Mouse (Mus musculus) embryonic facial prominence, embryonic 11.5 days (tissue): ENCODE results near the gene Gm49321. TPM values are rescaled to one million over a fixed set of nuclear protein-coding genes. Genes with fewer than 3 reads are reported as not detected.
A peak's percentile ranks its signal among the peaks of the same experiment; 100 is the strongest.

Source experiments
- ATAC-seq: fragments of 200-750 bp; cut with Nextera tagmentation; replicated peaks from 2 replicates; pipeline ENCODE4 v1.8.0; 2017; ENCODE audit warnings: low read depth; ENCODE audit not compliant: insufficient number of reproducible peaks, low FRiP score, low TSS enrichment
- DNase-seq: peaks from one replicate; pipeline ENCODE4 v3.0.0-alpha.2; 2015; ENCODE audit warnings: low spot score
- H3K27ac ChIP-seq: fragments of 300-500 bp; sonication (generic); replicated peaks from 2 replicates; pipeline ENCODE4 v1.5.1; 2014; ENCODE audit warnings: mild to moderate bottlenecking, low read depth, low read length, control low read depth
- H3K27me3 ChIP-seq: fragments of 300-500 bp; sonication (generic); 2 replicates; pipeline ENCODE4 v1.6.1; 2014; ENCODE audit warnings: mild to moderate bottlenecking, low read length, moderate library complexity, mixed read lengths; ENCODE audit not compliant: control insufficient read depth, insufficient read depth
- H3K36me3 ChIP-seq: fragments of 300-500 bp; sonication (generic); replicated peaks from 2 replicates; pipeline ENCODE4 v1.6.1; 2014; ENCODE audit warnings: low read depth, mild to moderate bottlenecking, low read length, moderate library complexity, mixed read lengths; ENCODE audit not compliant: control insufficient read depth, insufficient read depth
- H3K4me1 ChIP-seq: fragments of 300-500 bp; sonication (generic); 2 replicates; pipeline ENCODE4 v1.6.1; 2014; ENCODE audit warnings: low read length, mixed read lengths; ENCODE audit not compliant: control insufficient read depth, insufficient read depth
- H3K4me2 ChIP-seq: fragments of 300-500 bp; sonication (generic); 2 replicates; pipeline ENCODE4 v1.6.1; 2014; ENCODE audit warnings: low read depth, mild to moderate bottlenecking, control low read depth, low read length, moderate library complexity
- H3K4me3 ChIP-seq: fragments of 300-500 bp; sonication (generic); 2 replicates; pipeline ENCODE4 v1.5.1; 2014; ENCODE audit warnings: low read depth, low read length, control low read depth
- H3K9ac ChIP-seq: fragments of 300-500 bp; sonication (generic); replicated peaks from 2 replicates; pipeline ENCODE4 v1.6.1; 2014; ENCODE audit warnings: mild to moderate bottlenecking, control low read depth, low read length
- H3K9me3 ChIP-seq: fragments of 300-500 bp; sonication (generic); replicated peaks from 2 replicates; pipeline ENCODE4 v1.6.1; 2016; ENCODE audit warnings: mild to moderate bottlenecking, low read length, inconsistent platforms, mixed read lengths; ENCODE audit not compliant: control insufficient read depth
- WGBS: fragments of 180-500 bp; shearing (Covaris S2); extraction: QIAGEN DNeasy Blood & Tissue Kit; methylation state at CpG from one replicate; pipeline ENCODE4 v1.1.7; 2014; 5-methylcytosine and 5-hydroxymethylcytosine counted together
- polyA plus RNA-seq: library from polyadenylated mRNA; unstranded; fragments of >200 nt; fragmentation: Nextera tagmentation; extraction: Ambion mirVana; gene quantifications from 2 replicates; pipeline ENCODE4 v1.2.1, GENCODE M21; 2014

Gene Gm49321
- polyA plus RNA-seq, 1 experiment from 2014 or later = 15.0 TPM

GRCm38 (mm10) chr12:73909013-73909575 is 28.4 kb upstream of the Gm49321 start:
- H3K4me2 ChIP-seq = peak overlapping the region; percentile 46
- no peaks in the 10 kb centered on the region for H3K9me3 ChIP-seq
- H3K4me1 ChIP-seq = no peaks in the 10 kb centered on the region
- H3K36me3 ChIP-seq = no peaks in the 10 kb centered on the region
- DNase-seq (peak; percentile 16), ATAC-seq (no peak)
- H3K27ac ChIP-seq = no peak overlapping the region
- H3K27me3 ChIP-seq = no peaks in the 10 kb centered on the region
- H3K4me3 ChIP-seq = peak overlapping the region; percentile 95
- 5% methylated on average over 6 of the region's 6 CpGs for WGBS
- peak overlapping the region; percentile 99 for H3K9ac ChIP-seq

- Histone ChIP-seq H3K36me3 (no peaks in the 10 kb centered on the region), H3K4me2 (no peak overlapping the region), H3K9ac (no peak overlapping the region), H3K9me3 (no peaks in the 10 kb centered on the region), H3K27me3 (no peaks in the 10 kb centered on the region), H3K27ac (no peak overlapping the region), H3K4me3 (no peak overlapping the region), H3K4me1 (no peaks in the 10 kb centered on the region)
- no peak for ATAC-seq
- 93% methylated on average over 5 of the region's 5 CpGs for WGBS
- no peak for DNase-seq
Measured at GRCm38 (mm10) chr12:73918479-73918878, 19.0 kb upstream of the Gm49321 start.

- H3K9ac ChIP-seq = no peak overlapping the region
- DNase-seq (no peak), ATAC-seq (no peak)
- no peaks in the 10 kb centered on the region for H3K27me3 ChIP-seq
- H3K36me3 ChIP-seq = peaks cover 2% of the 10 kb centered on the region
- 86% methylated on average over 3 of the region's 3 CpGs for WGBS
- no peak overlapping the region for H3K4me3 ChIP-seq
- no peaks in the 10 kb centered on the region for H3K4me1 ChIP-seq
- H3K27ac ChIP-seq = no peak overlapping the region
- no peak overlapping the region for H3K4me2 ChIP-seq
- H3K9me3 ChIP-seq = no peaks in the 10 kb centered on the region
Measured at GRCm38 (mm10) chr12:73930266-73930665, 7.2 kb upstream of the Gm49321 start.

GRCm38 (mm10) chr12:73931274-73931673 is 6.2 kb upstream of the Gm49321 start:
- H3K36me3 ChIP-seq = peaks cover 2% of the 10 kb centered on the region
- no peak overlapping the region for H3K4me2 ChIP-seq
- H3K27me3 ChIP-seq = no peaks in the 10 kb centered on the region
- ATAC-seq (no peak), DNase-seq (peak; percentile 49)
- no peak overlapping the region for H3K4me3 ChIP-seq
- H3K9me3 ChIP-seq = no peaks in the 10 kb centered on the region
- WGBS = 55% methylated on average over 5 of the region's 5 CpGs
- no peak overlapping the region for H3K9ac ChIP-seq
- H3K4me1 ChIP-seq = no peaks in the 10 kb centered on the region
- H3K27ac ChIP-seq = no peak overlapping the region

GRCm38 (mm10) chr12:73934528-73934927 is 2.9 kb upstream of the Gm49321 start:
- ATAC-seq (no peak), DNase-seq (no peak)
- Histone ChIP-seq H3K9me3 (no peaks in the 10 kb centered on the region), H3K9ac (no peak overlapping the region), H3K27ac (no peak overlapping the region), H3K4me2 (no peak overlapping the region), H3K27me3 (no peaks in the 10 kb centered on the region), H3K4me1 (no peaks in the 10 kb centered on the region), H3K4me3 (no peak overlapping the region), H3K36me3 (peaks cover 7% of the 10 kb centered on the region)
- WGBS = 80% methylated on average over 2 of the region's 2 CpGs

DNA sequence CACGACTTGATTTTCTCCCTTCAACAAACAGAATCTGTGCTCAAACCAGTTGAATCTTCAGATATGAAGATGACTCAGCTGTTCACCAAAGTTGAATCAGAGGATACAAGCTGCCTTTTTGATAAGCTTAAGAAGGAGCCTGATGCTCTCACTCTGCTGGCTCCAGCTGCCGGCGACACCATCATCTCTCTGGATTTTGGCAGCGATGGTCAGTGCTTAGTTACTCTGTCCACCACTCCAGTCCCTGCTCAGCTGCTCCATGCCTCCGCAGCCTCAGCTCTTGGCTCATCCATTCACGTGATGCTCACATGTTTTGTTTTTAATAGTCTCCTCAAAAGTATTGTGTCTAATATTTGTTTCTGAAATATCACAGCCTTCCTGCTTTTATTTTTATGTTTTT is 2.1 kb downstream of the Gm49321 start:
- H3K9ac ChIP-seq = no peak overlapping the region
- ATAC-seq (no peak), DNase-seq (no peak)
- no peak overlapping the region for H3K4me2 ChIP-seq
- H3K4me1 ChIP-seq = no peaks in the 10 kb centered on the region
- H3K9me3 ChIP-seq = no peaks in the 10 kb centered on the region
- H3K36me3 ChIP-seq = peaks cover 7% of the 10 kb centered on the region
- H3K27ac ChIP-seq = no peak overlapping the region
- no peak overlapping the region for H3K4me3 ChIP-seq
- no peaks in the 10 kb centered on the region for H3K27me3 ChIP-seq
- WGBS = 96% methylated on average over 6 of the region's 6 CpGs

GRCm38 (mm10) chr12:73948415-73948814 is 11.0 kb downstream of the Gm49321 start:
- no peak overlapping the region for H3K4me3 ChIP-seq
- no peak overlapping the region for H3K9ac ChIP-seq
- H3K27ac ChIP-seq = no peak overlapping the region
- ATAC-seq (no peak), DNase-seq (no peak)
- H3K27me3 ChIP-seq = no peaks in the 10 kb centered on the region
- WGBS = 94% methylated on average over 4 of the region's 4 CpGs
- H3K36me3 ChIP-seq = peaks cover 2% of the 10 kb centered on the region; the same call in 1 of the 2 replicates
- H3K4me1 ChIP-seq = no peaks in the 10 kb centered on the region
- H3K4me2 ChIP-seq = no peak overlapping the region
- no peaks in the 10 kb centered on the region for H3K9me3 ChIP-seq

GRCm38 (mm10) chr12:73949318-73950058 is 12.0 kb downstream of the Gm49321 start:
- Histone ChIP-seq H3K4me3 (peak overlapping the region; percentile 27), H3K27ac (no peak overlapping the region), H3K4me2 (peak overlapping the region; percentile 63), H3K27me3 (no peaks in the 10 kb centered on the region), H3K4me1 (no peaks in the 10 kb centered on the region), H3K9me3 (no peaks in the 10 kb centered on the region), H3K9ac (peak overlapping the region; percentile 58), H3K36me3 (peaks cover 2% of the 10 kb centered on the region; the same call in 1 of the 2 replicates)
- DNase-seq (peak; percentile 62), ATAC-seq (peak; percentile 73)
- WGBS = 7% methylated on average over 46 of the region's 46 CpGs
